Mouse (Mus musculus): Measurements from ENCODE around the gene Oxld1.

GRCm38 (mm10) chr11:120463536-120463935 lies 5.7 kb upstream of the Oxld1 start:
- TF ChIP-seq CTCF (conservative IDR thresholded peaks at IDR 0.05; ENCODE audit: insufficient read depth, insufficient read length, low read depth, low read length) (no peak), POLR2A (IDR thresholded peaks at IDR 0.05; ENCODE audit: low read depth, low read length) (no peak)

All from kidney, adult 2 months (tissue).